Mouse (Mus musculus) kidney, adult 2 months (tissue): ENCODE measurements around the gene Dglucy.

ENCODE experiments used
- CTCF ChIP-seq: fragments of 200-500 bp; conservative IDR thresholded peaks from 2 replicates; pipeline ENCODE4 v1.5.1; 2011; ENCODE audit warnings: low read depth, mild to moderate bottlenecking, control low read depth, low read length, moderate library complexity, mixed read lengths; ENCODE audit not compliant: insufficient read depth, insufficient read length
- POLR2A ChIP-seq: fragments of 200-500 bp; IDR thresholded peaks from one replicate; pipeline ENCODE4 v1.6.1; 2011; ENCODE audit warnings: low read depth, low read length, control low read depth

GRCm38 (mm10) chr12:100937441-100938360 lies 158.8 kb downstream of the Dglucy start:
- no peak for TF ChIP-seq CTCF
- no peak for TF ChIP-seq POLR2A
